Mouse (Mus musculus): ENCODE measurements around the gene Lrrc20. TPM values are rescaled to one million over a fixed set of nuclear protein-coding genes. Genes with fewer than 3 reads are reported as not detected.

Lrrc20 gene
- polyA plus RNA-seq, 2 experiments: 10.4 to 11.3 TPM

GRCm38 (mm10) chr10:61555155-61555554 is 79.6 kb downstream of the Lrrc20 start:
- no peaks in the 10 kb centered on the region for H3K4me1 ChIP-seq (ENCODE audit: control insufficient read depth, insufficient read depth, low read length)
- WGBS: 87% methylated on average over 6 of the region's 6 CpGs
- no peak overlapping the region for H3K4me3 ChIP-seq (replicated peaks; ENCODE audit: low read length)
- no peaks in the 10 kb centered on the region for H3K9me3 ChIP-seq (ENCODE audit: control insufficient read depth, low read length)
- no peaks in the 10 kb centered on the region for H3K27me3 ChIP-seq (ENCODE audit: control insufficient read depth, insufficient read depth, low read length)
- no peak for TF ChIP-seq POLR2A (IDR thresholded peaks at IDR 0.05; ENCODE audit: borderline replicate concordance, extremely low read depth, insufficient read depth, insufficient read length)
- no peak overlapping the region for H3K9ac ChIP-seq (ENCODE audit: low read depth, low read length, severe bottlenecking)
- no peak overlapping the region for H3K27ac ChIP-seq (replicated peaks; ENCODE audit: low read depth, low read length)
- no peak overlapping the region for H3K4me2 ChIP-seq (replicated peaks; ENCODE audit: low read depth, low read length, severe bottlenecking)
- H3K36me3 ChIP-seq (ENCODE audit: control insufficient read depth, insufficient read depth, low read length): no peaks in the 10 kb centered on the region
- ATAC-seq (ENCODE audit: low FRiP score, low read depth) (no peak), DNase-seq (ENCODE audit: low spot score) (no peak)

DNA sequence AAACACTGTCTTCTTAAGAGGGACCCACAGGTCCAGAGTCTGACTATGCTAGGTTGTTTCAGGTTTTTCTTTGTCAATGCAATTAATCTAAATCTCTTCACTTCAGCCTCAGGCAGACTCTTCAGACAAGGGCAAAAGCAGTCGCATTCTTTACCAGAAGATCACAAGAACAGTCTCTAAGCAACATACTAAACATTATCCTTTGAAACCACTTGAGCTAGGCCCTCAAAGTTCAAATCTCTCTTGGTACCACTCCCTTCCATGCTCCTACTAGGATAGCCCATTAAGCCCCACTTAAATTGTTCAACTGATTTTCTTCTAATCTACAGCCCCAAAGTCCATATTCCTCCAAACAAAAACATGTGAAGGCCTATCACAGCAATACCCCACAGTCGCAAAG is 83.0 kb downstream of the Lrrc20 start:
- H3K9ac ChIP-seq (ENCODE audit: low read depth, low read length, severe bottlenecking): no peak overlapping the region
- DNase-seq (ENCODE audit: low spot score) (no peak), ATAC-seq (ENCODE audit: low FRiP score, low read depth) (no peak)
- no peak overlapping the region for H3K27ac ChIP-seq (replicated peaks; ENCODE audit: low read depth, low read length)
- no peaks in the 10 kb centered on the region for H3K9me3 ChIP-seq (ENCODE audit: control insufficient read depth, low read length)
- H3K4me2 ChIP-seq (replicated peaks; ENCODE audit: low read depth, low read length, severe bottlenecking): no peak overlapping the region
- H3K36me3 ChIP-seq (ENCODE audit: control insufficient read depth, insufficient read depth, low read length): no peaks in the 10 kb centered on the region
- 74% methylated on average over 2 of the region's 2 CpGs for WGBS
- H3K4me3 ChIP-seq (replicated peaks; ENCODE audit: low read length): no peak overlapping the region
- H3K4me1 ChIP-seq (ENCODE audit: control insufficient read depth, insufficient read depth, low read length): no peaks in the 10 kb centered on the region
- H3K27me3 ChIP-seq (ENCODE audit: control insufficient read depth, insufficient read depth, low read length): no peaks in the 10 kb centered on the region
- no peak for TF ChIP-seq POLR2A (IDR thresholded peaks at IDR 0.05; ENCODE audit: borderline replicate concordance, extremely low read depth, insufficient read depth, insufficient read length)

DNA sequence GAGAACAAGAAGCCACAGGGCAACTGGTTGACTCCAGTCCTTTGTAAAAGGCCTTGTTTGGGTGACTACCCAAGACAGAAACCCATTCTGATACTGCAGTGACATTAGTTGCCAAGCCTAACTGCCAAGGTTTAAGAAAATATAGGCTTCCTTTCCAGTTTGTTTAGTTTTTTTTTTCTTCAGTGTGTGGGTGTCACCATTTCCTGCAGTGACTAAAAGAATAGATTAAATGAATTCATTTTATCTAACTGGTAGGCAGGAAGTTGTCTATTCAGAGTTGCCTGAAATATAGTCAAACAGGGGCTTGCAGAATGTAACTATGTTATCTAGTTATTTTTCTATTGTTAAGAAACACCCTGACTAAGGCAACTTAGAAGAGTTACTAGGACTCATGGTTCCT is 83.9 kb downstream of the Lrrc20 start:
- DNase-seq (ENCODE audit: low spot score) (no peak), ATAC-seq (ENCODE audit: low FRiP score, low read depth) (no peak)
- Histone ChIP-seq H3K4me2 (replicated peaks; ENCODE audit: low read depth, low read length, severe bottlenecking) (no peak overlapping the region), H3K9ac (ENCODE audit: low read depth, low read length, severe bottlenecking) (no peak overlapping the region), H3K9me3 (ENCODE audit: control insufficient read depth, low read length) (no peaks in the 10 kb centered on the region), H3K4me1 (ENCODE audit: control insufficient read depth, insufficient read depth, low read length) (peaks cover 2% of the 10 kb centered on the region; the same call in 1 of the 2 replicates), H3K27ac (replicated peaks; ENCODE audit: low read depth, low read length) (no peak overlapping the region), H3K4me3 (replicated peaks; ENCODE audit: low read length) (no peak overlapping the region), H3K27me3 (ENCODE audit: control insufficient read depth, insufficient read depth, low read length) (no peaks in the 10 kb centered on the region), H3K36me3 (ENCODE audit: control insufficient read depth, insufficient read depth, low read length) (no peaks in the 10 kb centered on the region)
- TF ChIP-seq POLR2A (IDR thresholded peaks at IDR 0.05; ENCODE audit: borderline replicate concordance, extremely low read depth, insufficient read depth, insufficient read length): no peak

DNA sequence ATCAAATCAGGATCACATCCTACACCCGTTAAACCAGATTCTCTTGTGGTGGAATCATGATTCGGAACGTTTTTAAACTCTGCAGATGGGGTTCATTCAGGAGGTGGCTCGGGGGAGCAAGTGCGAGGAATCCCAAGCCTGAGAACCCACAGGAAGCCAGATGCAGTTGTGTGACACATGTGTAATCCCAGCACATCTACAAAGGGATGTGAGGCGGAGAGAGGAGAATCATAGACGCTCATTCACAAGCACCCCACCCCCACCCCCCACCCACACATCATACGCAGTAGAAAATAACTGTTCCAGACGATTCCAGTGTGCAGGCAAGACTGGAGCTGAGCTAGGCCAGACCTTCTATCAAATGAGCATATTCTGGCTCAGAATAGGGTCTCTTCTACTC is 87.9 kb downstream of the Lrrc20 start:
- Histone ChIP-seq H3K27ac (replicated peaks; ENCODE audit: low read depth, low read length) (no peak overlapping the region), H3K4me3 (replicated peaks; ENCODE audit: low read length) (no peak overlapping the region), H3K27me3 (ENCODE audit: control insufficient read depth, insufficient read depth, low read length) (no peaks in the 10 kb centered on the region), H3K4me2 (replicated peaks; ENCODE audit: low read depth, low read length, severe bottlenecking) (no peak overlapping the region), H3K9me3 (ENCODE audit: control insufficient read depth, low read length) (no peaks in the 10 kb centered on the region), H3K36me3 (ENCODE audit: control insufficient read depth, insufficient read depth, low read length) (no peaks in the 10 kb centered on the region), H3K9ac (ENCODE audit: low read depth, low read length, severe bottlenecking) (no peak overlapping the region), H3K4me1 (ENCODE audit: control insufficient read depth, insufficient read depth, low read length) (peaks cover 2% of the 10 kb centered on the region; the same call in 1 of the 2 replicates)
- DNase-seq (ENCODE audit: low spot score) (no peak), ATAC-seq (ENCODE audit: low FRiP score, low read depth) (peak; percentile 37; the same call in 1 of the 2 replicates)
- TF ChIP-seq POLR2A (IDR thresholded peaks at IDR 0.05; ENCODE audit: borderline replicate concordance, extremely low read depth, insufficient read depth, insufficient read length): no peak
- WGBS: 65% methylated on average over 9 of the region's 9 CpGs

- WGBS: 82% methylated on average over 4 of the region's 4 CpGs
- no peak for DNase-seq (ENCODE audit: low spot score)
- H3K27ac ChIP-seq (replicated peaks; ENCODE audit: low read depth, low read length): no peak overlapping the region
Measured at GRCm38 (mm10) chr10:61564408-61564807, 88.8 kb downstream of the Lrrc20 start.

DNA sequence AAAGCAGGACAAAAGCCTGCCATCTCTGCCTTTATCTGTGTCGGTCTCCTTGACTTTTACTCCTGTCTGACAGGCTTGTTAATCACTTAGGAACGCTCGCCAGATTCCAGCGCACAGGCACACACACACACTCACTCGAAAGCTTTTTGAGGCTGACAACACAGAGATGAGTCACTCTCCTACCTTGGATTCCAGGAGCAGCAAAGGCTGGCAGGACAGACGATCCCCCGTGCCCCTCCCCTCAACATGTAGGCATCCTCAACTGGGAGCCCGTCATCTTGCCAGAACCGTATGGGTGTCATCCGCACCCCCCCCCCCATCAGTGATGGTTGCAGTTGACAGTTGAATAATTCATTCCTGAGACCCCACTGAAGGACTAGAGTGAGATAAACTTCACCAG is 94.6 kb downstream of the Lrrc20 start:
- no peak overlapping the region for H3K27ac ChIP-seq (replicated peaks; ENCODE audit: low read depth, low read length)
- no peak overlapping the region for H3K9ac ChIP-seq (ENCODE audit: low read depth, low read length, severe bottlenecking)
- ATAC-seq (ENCODE audit: low FRiP score, low read depth) (no peak), DNase-seq (ENCODE audit: low spot score) (no peak)
- H3K36me3 ChIP-seq (ENCODE audit: control insufficient read depth, insufficient read depth, low read length): no peaks in the 10 kb centered on the region
- H3K4me3 ChIP-seq (replicated peaks; ENCODE audit: low read length): no peak overlapping the region
- H3K4me2 ChIP-seq (replicated peaks; ENCODE audit: low read depth, low read length, severe bottlenecking): no peak overlapping the region
- no peaks in the 10 kb centered on the region for H3K27me3 ChIP-seq (ENCODE audit: control insufficient read depth, insufficient read depth, low read length)
- no peak for TF ChIP-seq POLR2A (IDR thresholded peaks at IDR 0.05; ENCODE audit: borderline replicate concordance, extremely low read depth, insufficient read depth, insufficient read length)
- H3K4me1 ChIP-seq (ENCODE audit: control insufficient read depth, insufficient read depth, low read length): no peaks in the 10 kb centered on the region
- WGBS: 59% methylated on average over 10 of the region's 10 CpGs
- no peaks in the 10 kb centered on the region for H3K9me3 ChIP-seq (ENCODE audit: control insufficient read depth, low read length)

More at GRCm38 (mm10) chr10:61564408-61564807, 88.8 kb downstream of the Lrrc20 start:
- ATAC-seq (ENCODE audit: low FRiP score, low read depth): no peak
- Histone ChIP-seq H3K4me1 (ENCODE audit: control insufficient read depth, insufficient read depth, low read length) (peaks cover 2% of the 10 kb centered on the region; the same call in 1 of the 2 replicates), H3K9me3 (ENCODE audit: control insufficient read depth, low read length) (no peaks in the 10 kb centered on the region), H3K4me3 (replicated peaks; ENCODE audit: low read length) (no peak overlapping the region), H3K9ac (ENCODE audit: low read depth, low read length, severe bottlenecking) (no peak overlapping the region), H3K27me3 (ENCODE audit: control insufficient read depth, insufficient read depth, low read length) (no peaks in the 10 kb centered on the region), H3K36me3 (ENCODE audit: control insufficient read depth, insufficient read depth, low read length) (no peaks in the 10 kb centered on the region), H3K4me2 (replicated peaks; ENCODE audit: low read depth, low read length, severe bottlenecking) (no peak overlapping the region)
- TF ChIP-seq POLR2A (IDR thresholded peaks at IDR 0.05; ENCODE audit: borderline replicate concordance, extremely low read depth, insufficient read depth, insufficient read length): no peak

All from limb, embryonic 14.5 days (tissue).